Mouse (Mus musculus) embryo, embryonic 10 days (tissue): ENCODE data around the gene Exoc2.

Experiments
- DNase-seq: peaks from one replicate; pipeline ENCODE4 v3.0.0-alpha.2; 2015; ENCODE audit warnings: low spot score

Gene Exoc2

DNA sequence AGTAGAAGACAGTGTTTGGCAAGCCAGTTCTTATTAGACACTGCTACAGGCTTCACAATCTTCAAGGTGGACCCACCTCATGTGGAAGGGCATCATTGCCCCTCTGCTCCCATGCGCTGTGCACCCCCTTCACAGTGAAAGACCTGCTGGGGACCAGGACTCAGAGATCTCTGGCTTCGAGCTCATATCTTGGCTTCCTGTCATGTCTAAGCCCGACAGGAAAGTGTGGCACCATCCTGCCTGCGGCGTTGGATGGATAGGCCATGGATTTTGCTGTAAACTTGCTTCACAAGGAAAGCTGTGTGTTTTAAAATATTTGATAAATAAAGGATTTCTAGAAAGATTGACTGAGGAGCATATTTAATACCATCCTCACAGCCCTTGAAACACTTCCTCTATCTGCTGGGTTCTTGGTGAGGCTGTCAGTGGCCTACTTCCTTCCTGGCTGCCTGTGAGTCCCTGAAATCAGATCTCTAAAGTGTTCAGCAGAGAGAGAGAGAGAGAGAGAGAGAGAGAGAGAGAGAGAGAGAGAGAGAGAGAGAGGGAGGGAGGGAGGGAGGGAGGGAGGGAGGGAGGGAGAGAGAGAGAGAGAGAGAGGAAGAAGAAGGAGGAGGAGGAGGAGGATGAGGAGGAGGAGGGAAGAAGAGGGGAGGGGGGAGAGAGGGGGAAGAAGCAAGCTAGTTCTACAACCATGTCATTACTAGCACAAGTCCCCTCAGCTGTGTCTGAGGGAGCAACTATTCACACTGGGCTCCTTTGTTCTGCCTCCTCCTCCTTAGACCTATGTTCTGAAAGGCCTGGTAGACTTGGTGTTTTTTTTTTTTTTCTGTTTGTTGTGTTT lies 207.0 kb downstream of the Exoc2 start:
- no peak for DNase-seq

DNA sequence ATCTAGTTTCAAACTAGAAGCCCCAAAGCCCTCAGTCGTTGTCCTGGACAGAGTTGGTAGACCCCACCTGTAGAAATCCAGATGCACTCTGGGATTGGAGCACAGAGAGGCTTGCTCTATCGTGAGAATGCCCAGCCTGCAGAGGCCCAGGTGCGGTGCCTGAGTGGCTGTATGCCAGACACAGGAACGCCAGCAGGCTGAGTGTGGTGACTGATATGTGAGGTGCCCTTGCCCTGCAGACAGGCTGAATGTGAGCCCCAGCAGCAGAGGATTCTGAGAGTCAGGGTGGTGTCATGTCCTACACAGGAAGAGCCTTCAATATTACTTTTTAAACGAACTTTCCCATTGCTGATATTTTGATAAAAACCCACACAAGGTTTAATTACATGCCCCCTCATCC lies 208.0 kb downstream of the Exoc2 start:
- no peak for DNase-seq

DNA sequence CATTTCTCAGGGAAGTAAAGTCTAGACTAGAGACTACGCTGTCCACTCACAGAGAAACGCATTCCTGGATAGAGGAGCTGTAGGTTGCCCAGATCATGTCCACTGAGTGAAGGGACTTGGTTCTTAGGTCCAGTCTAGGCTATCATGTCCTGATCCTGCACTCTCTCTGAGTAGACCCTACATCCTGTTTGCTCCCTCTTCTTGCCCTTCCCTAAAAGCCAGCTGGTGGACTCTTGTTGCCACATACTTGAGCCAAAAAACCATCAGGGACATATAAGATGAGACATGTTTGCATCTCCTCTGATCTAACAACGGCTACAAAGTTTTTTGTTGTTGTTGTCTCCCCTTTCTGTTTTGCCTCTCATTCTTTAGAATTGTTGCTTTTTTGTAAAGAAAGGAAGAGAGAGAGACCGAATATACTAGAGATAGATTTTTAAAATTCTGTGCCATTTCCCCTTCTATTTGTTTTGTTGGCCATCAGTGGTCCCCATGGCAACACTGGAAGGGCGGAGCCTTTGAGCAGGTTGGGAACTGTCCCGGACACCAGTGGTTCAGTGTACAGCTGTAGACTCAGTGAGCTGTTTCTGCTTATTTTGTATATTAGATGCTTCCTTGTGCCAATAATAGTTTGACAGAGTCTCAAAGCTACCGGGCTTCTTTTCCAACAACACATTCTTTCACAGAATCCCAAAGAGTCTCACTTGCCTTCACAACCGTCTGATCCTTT lies 209.7 kb downstream of the Exoc2 start:
- no peak for DNase-seq
